Mouse (Mus musculus) neural tube, embryonic 11.5 days (tissue): ENCODE results near the gene Ptprd. TPM values are rescaled to one million over a fixed set of nuclear protein-coding genes. Genes with fewer than 3 reads are reported as not detected.

Experiments used
- ATAC-seq: fragments of 200-750 bp; cut with Nextera tagmentation; 2 replicates; pipeline ENCODE4 v1.8.0; 2017; ENCODE audit warnings: moderate number of reproducible peaks, mild to moderate bottlenecking, moderate TSS enrichment, moderate library complexity; ENCODE audit not compliant: insufficient read depth, low FRiP score, low TSS enrichment
- DNase-seq: peaks from one replicate; pipeline ENCODE4 v3.0.0-alpha.2; 2015; ENCODE audit warnings: low spot score
- H3K27ac ChIP-seq: fragments of 300-500 bp; sonication (generic); 2 replicates; pipeline ENCODE4 v1.5.1; 2014; ENCODE audit warnings: low read depth, mild to moderate bottlenecking, low read length
- H3K27me3 ChIP-seq: fragments of 300-500 bp; sonication (generic); 2 replicates; pipeline ENCODE4 v1.6.1; 2014; ENCODE audit warnings: mild to moderate bottlenecking, low read length, mixed read lengths; ENCODE audit not compliant: control insufficient read depth, insufficient read depth
- H3K36me3 ChIP-seq: fragments of 300-500 bp; sonication (generic); 2 replicates; pipeline ENCODE4 v1.6.1; 2014; ENCODE audit warnings: mild to moderate bottlenecking, low read length, moderate library complexity, mixed read lengths; ENCODE audit not compliant: control insufficient read depth, insufficient read depth
- H3K4me1 ChIP-seq: fragments of 300-500 bp; sonication (generic); 2 replicates; pipeline ENCODE4 v1.6.1; 2014; ENCODE audit warnings: low read length, mixed read lengths; ENCODE audit not compliant: control insufficient read depth, insufficient read depth
- H3K4me2 ChIP-seq: fragments of 300-500 bp; sonication (generic); 2 replicates; pipeline ENCODE4 v1.6.1; 2014; ENCODE audit warnings: low read depth, mild to moderate bottlenecking, moderate library complexity
- H3K4me3 ChIP-seq: fragments of 300-500 bp; sonication (generic); 2 replicates; pipeline ENCODE4 v1.5.1; 2014; ENCODE audit warnings: low read depth, low read length
- H3K9ac ChIP-seq: fragments of 300-500 bp; sonication (generic); 2 replicates; pipeline ENCODE4 v1.6.1; 2014; ENCODE audit warnings: mild to moderate bottlenecking, low read length
- H3K9me3 ChIP-seq: fragments of 300-500 bp; sonication (generic); 2 replicates; pipeline ENCODE4 v1.6.1; 2016; ENCODE audit warnings: low read length; ENCODE audit not compliant: control insufficient read depth
- WGBS: fragments of 180-500 bp; shearing (Covaris S2); extraction: QIAGEN DNeasy Blood & Tissue Kit; methylation state at CpG from one replicate; pipeline ENCODE4 v1.1.7; 2014; 5-methylcytosine and 5-hydroxymethylcytosine counted together
- polyA plus RNA-seq: library from polyadenylated mRNA; unstranded; fragments of >200 nt; fragmentation: Nextera tagmentation; extraction: Ambion mirVana; gene quantifications from 2 replicates; pipeline ENCODE4 v1.2.1, GENCODE M21; 2014

Ptprd gene
- polyA plus RNA-seq, 1 experiment from 2014 or later, result 41.2 TPM

- no peak overlapping the region for H3K4me2 ChIP-seq
- no peak overlapping the region for H3K4me3 ChIP-seq
- H3K36me3 ChIP-seq, result no peaks in the 10 kb centered on the region
- H3K9ac ChIP-seq, result no peak overlapping the region
- 79% methylated on average over 1 of the region's 1 CpGs for WGBS
- H3K9me3 ChIP-seq, result no peaks in the 10 kb centered on the region
- DNase-seq (no peak), ATAC-seq (no peak)
- no peaks in the 10 kb centered on the region for H3K4me1 ChIP-seq
- H3K27ac ChIP-seq, result no peak overlapping the region
- no peaks in the 10 kb centered on the region for H3K27me3 ChIP-seq
These were observed 134.7 kb downstream of the Ptprd start for GRCm38 (mm10) chr4:78077087-78077486.

GRCm38 (mm10) chr4:78038401-78038800, 173.4 kb downstream of the Ptprd start:
- no peak overlapping the region for H3K27ac ChIP-seq
- H3K27me3 ChIP-seq, result no peaks in the 10 kb centered on the region
- H3K9ac ChIP-seq, result no peak overlapping the region
- DNase-seq, result no peak
- no peaks in the 10 kb centered on the region for H3K36me3 ChIP-seq
- H3K4me3 ChIP-seq, result no peak overlapping the region
- ATAC-seq, result no peak
- 82% methylated on average over 5 of the region's 5 CpGs for WGBS
- no peak overlapping the region for H3K4me2 ChIP-seq
- H3K9me3 ChIP-seq, result no peaks in the 10 kb centered on the region
- no peaks in the 10 kb centered on the region for H3K4me1 ChIP-seq

- Histone ChIP-seq H3K4me1 (no peaks in the 10 kb centered on the region), H3K27ac (no peak overlapping the region), H3K27me3 (no peaks in the 10 kb centered on the region), H3K9ac (no peak overlapping the region), H3K4me3 (no peak overlapping the region), H3K4me2 (no peak overlapping the region), H3K9me3 (no peaks in the 10 kb centered on the region), H3K36me3 (no peaks in the 10 kb centered on the region)
- DNase-seq (no peak), ATAC-seq (no peak)
- WGBS, result 44% methylated on average over 1 of the region's 1 CpGs
These were observed 209.7 kb downstream of the Ptprd start for GRCm38 (mm10) chr4:78002065-78002464.

GRCm38 (mm10) chr4:77992709-77993108, 219.1 kb downstream of the Ptprd start:
- Histone ChIP-seq H3K27ac (no peak overlapping the region), H3K9ac (no peak overlapping the region), H3K27me3 (no peaks in the 10 kb centered on the region), H3K4me1 (no peaks in the 10 kb centered on the region), H3K4me3 (no peak overlapping the region), H3K36me3 (no peaks in the 10 kb centered on the region), H3K9me3 (no peaks in the 10 kb centered on the region), H3K4me2 (no peak overlapping the region)
- WGBS, result 95% methylated on average over 4 of the region's 4 CpGs
- ATAC-seq (no peak), DNase-seq (no peak)

- DNase-seq (no peak), ATAC-seq (no peak)
- 93% methylated on average over 4 of the region's 4 CpGs for WGBS
- Histone ChIP-seq H3K9me3 (no peaks in the 10 kb centered on the region), H3K4me1 (no peaks in the 10 kb centered on the region), H3K27me3 (no peaks in the 10 kb centered on the region), H3K9ac (no peak overlapping the region), H3K36me3 (no peaks in the 10 kb centered on the region), H3K4me3 (no peak overlapping the region), H3K4me2 (no peak overlapping the region), H3K27ac (no peak overlapping the region)
These were observed 229.7 kb downstream of the Ptprd start for GRCm38 (mm10) chr4:77982094-77982493.

GRCm38 (mm10) chr4:77961711-77962110, 250.1 kb downstream of the Ptprd start:
- Histone ChIP-seq H3K9me3 (no peaks in the 10 kb centered on the region), H3K36me3 (no peaks in the 10 kb centered on the region), H3K4me1 (no peaks in the 10 kb centered on the region), H3K4me2 (no peak overlapping the region), H3K4me3 (no peak overlapping the region), H3K27me3 (no peaks in the 10 kb centered on the region), H3K9ac (no peak overlapping the region), H3K27ac (no peak overlapping the region)
- ATAC-seq (no peak), DNase-seq (peak; percentile 12)
- 16% methylated on average over 2 of the region's 2 CpGs for WGBS

- H3K4me3 ChIP-seq, result no peak overlapping the region
- 84% methylated on average over 4 of the region's 4 CpGs for WGBS
- no peaks in the 10 kb centered on the region for H3K27me3 ChIP-seq
- H3K9me3 ChIP-seq, result no peaks in the 10 kb centered on the region
- H3K4me2 ChIP-seq, result no peak overlapping the region
- H3K4me1 ChIP-seq, result no peaks in the 10 kb centered on the region
- no peak overlapping the region for H3K9ac ChIP-seq
- no peak overlapping the region for H3K27ac ChIP-seq
- no peaks in the 10 kb centered on the region for H3K36me3 ChIP-seq
- no peak for ATAC-seq
- DNase-seq, result no peak
These were observed 322.3 kb downstream of the Ptprd start for GRCm38 (mm10) chr4:77889489-77889888.

GRCm38 (mm10) chr4:77880213-77880612, 331.5 kb downstream of the Ptprd start:
- H3K4me1 ChIP-seq, result no peaks in the 10 kb centered on the region
- H3K4me2 ChIP-seq, result no peak overlapping the region
- DNase-seq (no peak), ATAC-seq (peak; percentile 23; the same call in 1 of the 2 replicates)
- no peak overlapping the region for H3K27ac ChIP-seq
- no peaks in the 10 kb centered on the region for H3K9me3 ChIP-seq
- WGBS, result 56% methylated on average over 2 of the region's 2 CpGs
- no peaks in the 10 kb centered on the region for H3K27me3 ChIP-seq
- no peak overlapping the region for H3K4me3 ChIP-seq
- H3K9ac ChIP-seq, result no peak overlapping the region
- H3K36me3 ChIP-seq, result no peaks in the 10 kb centered on the region

GRCm38 (mm10) chr4:77861269-77861668, 350.5 kb downstream of the Ptprd start:
- Histone ChIP-seq H3K9ac (no peak overlapping the region), H3K36me3 (no peaks in the 10 kb centered on the region), H3K9me3 (no peaks in the 10 kb centered on the region), H3K27ac (no peak overlapping the region), H3K4me3 (no peak overlapping the region), H3K4me2 (no peak overlapping the region), H3K4me1 (no peaks in the 10 kb centered on the region), H3K27me3 (no peaks in the 10 kb centered on the region)
- 92% methylated on average over 5 of the region's 5 CpGs for WGBS
- DNase-seq, result no peak
- ATAC-seq, result no peak
